Mouse (Mus musculus) testis, adult 2 months (tissue): ENCODE results near the gene Jup.

Source experiments
- CTCF ChIP-seq: fragments of 200-500 bp; IDR thresholded peaks from 2 replicates; pipeline ENCODE4 v1.5.1; 2012; ENCODE audit warnings: low read depth, mild to moderate bottlenecking, inconsistent platforms, low read length, moderate library complexity; ENCODE audit not compliant: control insufficient read depth, insufficient read depth, insufficient replicate concordance
- POLR2A ChIP-seq: fragments of 200-500 bp; IDR thresholded peaks from 2 replicates; pipeline ENCODE4 v1.6.1; 2012; ENCODE audit warnings: low read depth, mild to moderate bottlenecking, inconsistent platforms, low read length, moderate library complexity; ENCODE audit not compliant: control insufficient read depth

DNA sequence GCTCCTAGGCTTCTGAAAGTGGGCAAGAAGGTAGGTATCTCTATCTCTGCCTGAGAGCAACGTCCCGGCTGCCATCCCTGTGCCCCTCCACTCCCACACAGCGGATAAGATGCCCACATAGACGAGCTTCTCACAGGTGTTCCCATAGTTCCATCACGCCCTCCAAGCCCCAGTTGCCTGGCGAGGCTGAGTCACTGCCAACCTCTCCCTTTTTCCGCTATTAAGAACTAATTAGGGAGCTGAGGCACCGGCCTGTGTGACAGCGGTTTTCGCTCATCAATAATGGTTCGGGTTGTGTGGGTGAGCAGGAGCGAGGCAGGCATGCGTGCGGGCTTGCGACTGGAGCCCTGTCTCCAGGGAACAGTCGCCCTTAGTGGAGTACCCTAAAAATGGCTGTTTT, 67.3 kb downstream of the Jup start:
- TF ChIP-seq POLR2A: no peak
- no peak for TF ChIP-seq CTCF
